Mouse (Mus musculus) liver, embryonic 13.5 days (tissue): Measurements from ENCODE around the gene 1700012B07Rik. TPM values are rescaled to one million over a fixed set of nuclear protein-coding genes. Genes with fewer than 3 reads are reported as not detected.

Experiments used
- ATAC-seq: fragments of 200-750 bp; cut with Nextera tagmentation; 2 replicates; pipeline ENCODE4 v1.8.0; 2017; ENCODE audit warnings: low read depth, mild to moderate bottlenecking, moderate number of reproducible peaks, moderate library complexity
- DNase-seq: peaks from one replicate; pipeline ENCODE4 v3.0.0; 2022
- H3K27ac ChIP-seq: fragments of 300-500 bp; sonication (generic); 2 replicates; pipeline ENCODE4 v1.5.1; 2015; ENCODE audit warnings: moderate library complexity, mild to moderate bottlenecking, inconsistent platforms
- H3K27me3 ChIP-seq: fragments of 300-500 bp; sonication (generic); 2 replicates; pipeline ENCODE4 v1.6.1; 2015; ENCODE audit warnings: mild to moderate bottlenecking, inconsistent platforms
- H3K36me3 ChIP-seq: fragments of 300-500 bp; sonication (generic); 2 replicates; pipeline ENCODE4 v1.6.1; 2015; ENCODE audit warnings: mild to moderate bottlenecking, inconsistent platforms
- H3K4me1 ChIP-seq: fragments of 300-500 bp; sonication (generic); replicated peaks from 2 replicates; pipeline ENCODE4 v1.6.1; 2015; ENCODE audit warnings: inconsistent platforms
- H3K4me2 ChIP-seq: fragments of 300-500 bp; sonication (generic); 2 replicates; pipeline ENCODE4 v1.6.1; 2015; ENCODE audit warnings: inconsistent platforms, mild to moderate bottlenecking, moderate library complexity
- H3K4me3 ChIP-seq: fragments of 300-500 bp; sonication (generic); replicated peaks from 2 replicates; pipeline ENCODE4 v1.5.1; 2015; ENCODE audit warnings: mild to moderate bottlenecking, inconsistent platforms
- H3K9ac ChIP-seq: fragments of 300-500 bp; sonication (generic); 2 replicates; pipeline ENCODE4 v1.6.1; 2015; ENCODE audit warnings: mild to moderate bottlenecking, inconsistent platforms
- H3K9me3 ChIP-seq: fragments of 300-500 bp; sonication (generic); replicated peaks from 2 replicates; pipeline ENCODE4 v1.6.1; 2016; ENCODE audit warnings: inconsistent platforms
- WGBS: fragments of 180-500 bp; shearing (Covaris S2); methylation state at CpG from one replicate; pipeline ENCODE4 v1.1.7; 2015; ENCODE audit not compliant: insufficient replicate concordance; 5-methylcytosine and 5-hydroxymethylcytosine counted together
- polyA plus RNA-seq: library from polyadenylated mRNA; unstranded; fragments of >200 nt; fragmentation: Nextera tagmentation; extraction: Ambion mirVana; gene quantifications from 2 replicates; pipeline ENCODE4 v1.2.1, GENCODE M21; 2015

The 1700012B07Rik gene
- polyA plus RNA-seq, 1 experiment from 2014 or later = not detected

- Histone ChIP-seq H3K27me3 (no peaks in the 10 kb centered on the region), H3K9ac (no peak overlapping the region), H3K9me3 (no peaks in the 10 kb centered on the region), H3K36me3 (no peaks in the 10 kb centered on the region), H3K4me2 (no peak overlapping the region), H3K4me3 (no peak overlapping the region), H3K4me1 (no peaks in the 10 kb centered on the region; the same call in 1 of the 2 replicates), H3K27ac (no peak overlapping the region)
- ATAC-seq = no peak
- 41% methylated on average over 8 of the region's 8 CpGs for WGBS
- DNase-seq = no peak
Measured at GRCm38 (mm10) chr11:109865526-109865925, 37.7 kb upstream of the 1700012B07Rik start.

- Histone ChIP-seq H3K9me3 (no peaks in the 10 kb centered on the region), H3K4me3 (no peak overlapping the region), H3K27ac (no peak overlapping the region), H3K36me3 (no peaks in the 10 kb centered on the region), H3K4me1 (peaks cover 7% of the 10 kb centered on the region; the same call in 1 of the 2 replicates), H3K4me2 (no peak overlapping the region), H3K27me3 (no peaks in the 10 kb centered on the region), H3K9ac (no peak overlapping the region)
- ATAC-seq = no peak
- DNase-seq = no peak
- WGBS = 69% methylated on average over 7 of the region's 7 CpGs
Measured at GRCm38 (mm10) chr11:109863951-109864350, 36.1 kb upstream of the 1700012B07Rik start.

DNA sequence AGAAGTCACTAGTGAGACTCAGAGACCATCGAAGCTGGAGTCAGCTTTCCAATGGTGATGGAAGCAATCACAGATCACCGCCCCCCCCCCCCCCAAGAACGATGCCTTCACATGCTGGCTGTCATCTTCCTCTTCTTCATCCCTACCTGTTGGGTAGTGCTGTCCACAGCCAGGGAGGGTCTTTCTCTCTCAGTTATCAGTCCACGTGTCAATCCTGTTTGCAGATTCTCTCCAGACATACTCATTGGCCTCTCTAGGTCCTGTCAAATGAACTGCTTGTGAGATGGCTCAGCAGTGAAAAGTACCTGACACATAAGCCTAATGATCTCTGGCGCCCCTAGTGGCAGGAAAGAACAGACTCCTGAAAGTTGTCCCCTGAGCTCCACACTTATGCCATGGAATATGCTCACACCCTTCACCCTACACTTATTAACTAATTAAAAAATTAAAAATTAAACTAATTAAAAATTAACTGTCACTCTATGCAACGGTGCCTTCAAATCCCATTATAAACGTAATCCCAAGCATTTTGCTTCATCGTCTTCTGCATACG, 35.4 kb upstream of the 1700012B07Rik start:
- Histone ChIP-seq H3K9ac (no peak overlapping the region), H3K27ac (no peak overlapping the region), H3K4me3 (no peak overlapping the region), H3K4me1 (peaks cover 7% of the 10 kb centered on the region; the same call in 1 of the 2 replicates), H3K9me3 (no peaks in the 10 kb centered on the region), H3K4me2 (no peak overlapping the region), H3K27me3 (no peaks in the 10 kb centered on the region), H3K36me3 (no peaks in the 10 kb centered on the region)
- WGBS = 51% methylated on average over 9 of the region's 9 CpGs
- DNase-seq (no peak), ATAC-seq (no peak)

DNA sequence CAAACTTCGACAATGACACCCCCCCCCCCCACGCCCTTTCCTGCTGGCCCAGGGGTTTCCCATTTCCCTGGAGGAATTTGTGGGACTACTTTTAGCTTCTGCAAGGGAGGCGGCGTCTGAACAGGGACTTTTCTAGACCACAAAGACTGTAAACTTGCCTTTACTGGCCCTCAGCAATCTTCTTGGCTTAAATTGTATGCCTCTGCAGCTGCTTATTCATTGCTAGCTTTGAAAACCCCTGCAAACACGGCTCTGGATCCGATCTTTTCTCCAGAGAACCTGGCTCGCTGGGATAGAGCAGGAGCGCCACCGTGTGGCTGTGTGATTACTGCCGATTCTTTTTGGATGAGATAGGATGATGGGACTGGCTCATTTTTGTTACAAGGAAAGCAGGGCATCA, 32.7 kb upstream of the 1700012B07Rik start:
- Histone ChIP-seq H3K9me3 (no peaks in the 10 kb centered on the region), H3K4me2 (peak overlapping the region; percentile 63), H3K27me3 (no peaks in the 10 kb centered on the region), H3K4me3 (peak overlapping the region; percentile 26), H3K9ac (no peak overlapping the region), H3K4me1 (peaks cover 7% of the 10 kb centered on the region; the same call in 1 of the 2 replicates), H3K36me3 (no peaks in the 10 kb centered on the region), H3K27ac (peak overlapping the region; percentile 43; the same call in 1 of the 2 replicates)
- DNase-seq = peak; percentile 47
- WGBS = 5% methylated on average over 10 of the region's 10 CpGs
- ATAC-seq = peak; percentile 49

- ATAC-seq (peak; percentile 80), DNase-seq (peak; percentile 31)
- no peaks in the 10 kb centered on the region for H3K9me3 ChIP-seq
- no peaks in the 10 kb centered on the region for H3K27me3 ChIP-seq
- H3K27ac ChIP-seq = peak overlapping the region; percentile 43; the same call in 1 of the 2 replicates
- H3K4me2 ChIP-seq = peak overlapping the region; percentile 63
- H3K9ac ChIP-seq = no peak overlapping the region
- H3K4me3 ChIP-seq = peak overlapping the region; percentile 26
- peaks cover 7% of the 10 kb centered on the region; the same call in 1 of the 2 replicates for H3K4me1 ChIP-seq
- H3K36me3 ChIP-seq = no peaks in the 10 kb centered on the region
- WGBS = 28% methylated on average over 14 of the region's 14 CpGs
Measured at GRCm38 (mm10) chr11:109859939-109860469, 32.2 kb upstream of the 1700012B07Rik start.

GRCm38 (mm10) chr11:109859441-109859840, 31.6 kb upstream of the 1700012B07Rik start:
- WGBS = 83% methylated on average over 4 of the region's 4 CpGs
- ATAC-seq = no peak

DNA sequence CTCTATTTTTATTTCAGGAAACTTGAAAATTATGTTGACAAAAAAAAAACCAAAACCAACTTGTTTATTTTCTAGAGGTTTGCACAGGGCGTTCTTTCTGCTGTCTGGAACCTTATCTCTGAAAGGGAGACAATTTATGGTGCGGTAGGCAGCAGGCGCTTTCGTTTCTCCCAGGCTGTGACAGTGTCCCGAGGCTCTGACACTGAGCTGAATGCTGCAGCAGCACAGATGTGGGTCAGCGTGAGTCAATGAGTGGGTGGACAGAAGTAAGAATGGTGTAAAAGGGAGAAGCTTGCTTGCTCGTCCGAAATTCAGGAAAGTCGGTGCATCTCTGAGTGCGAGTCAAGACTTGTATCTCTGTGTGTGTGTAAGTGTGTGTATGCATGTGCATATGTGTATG, 29.2 kb upstream of the 1700012B07Rik start:
- Histone ChIP-seq H3K36me3 (no peaks in the 10 kb centered on the region), H3K4me2 (no peak overlapping the region), H3K9ac (no peak overlapping the region), H3K27me3 (no peaks in the 10 kb centered on the region), H3K4me3 (no peak overlapping the region), H3K4me1 (peaks cover 7% of the 10 kb centered on the region; the same call in 1 of the 2 replicates), H3K27ac (no peak overlapping the region), H3K9me3 (no peaks in the 10 kb centered on the region)
- no peak for DNase-seq
- WGBS = 57% methylated on average over 10 of the region's 10 CpGs
- no peak for ATAC-seq

More at GRCm38 (mm10) chr11:109859441-109859840, 31.6 kb upstream of the 1700012B07Rik start:
- H3K4me2 ChIP-seq = no peak overlapping the region; the same call in 1 of the 2 replicates
- no peak overlapping the region for H3K9ac ChIP-seq
- H3K4me1 ChIP-seq = peaks cover 7% of the 10 kb centered on the region; the same call in 1 of the 2 replicates
- H3K27me3 ChIP-seq = no peaks in the 10 kb centered on the region
- no peaks in the 10 kb centered on the region for H3K9me3 ChIP-seq
- no peak overlapping the region for H3K4me3 ChIP-seq
- no peak for DNase-seq
- H3K27ac ChIP-seq = no peak overlapping the region
- H3K36me3 ChIP-seq = no peaks in the 10 kb centered on the region

DNA sequence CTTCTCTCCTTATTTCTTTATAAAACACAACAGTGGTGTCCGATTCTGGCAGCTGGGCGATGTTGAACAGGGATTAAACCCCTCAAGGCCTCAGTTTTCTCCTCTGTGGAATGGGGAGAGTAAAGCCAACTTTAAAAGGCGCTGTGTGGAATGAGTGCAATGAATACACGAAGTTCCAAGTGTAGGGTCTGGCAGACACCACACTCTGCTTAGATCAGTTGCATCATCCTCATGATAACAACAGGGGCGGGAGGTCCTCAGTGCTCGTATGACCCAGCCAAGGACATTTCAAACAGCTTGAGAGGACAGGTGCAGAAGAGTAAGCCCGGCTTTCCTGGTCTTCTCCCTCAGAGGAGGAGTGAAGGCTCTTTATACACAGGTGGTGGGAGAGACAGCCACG, 26.2 kb upstream of the 1700012B07Rik start:
- no peak overlapping the region for H3K9ac ChIP-seq
- no peaks in the 10 kb centered on the region for H3K4me1 ChIP-seq
- no peak overlapping the region for H3K27ac ChIP-seq
- H3K36me3 ChIP-seq = no peaks in the 10 kb centered on the region
- H3K9me3 ChIP-seq = no peaks in the 10 kb centered on the region
- H3K27me3 ChIP-seq = no peaks in the 10 kb centered on the region
- no peak overlapping the region for H3K4me2 ChIP-seq
- DNase-seq (no peak), ATAC-seq (no peak)
- 61% methylated on average over 8 of the region's 8 CpGs for WGBS
- no peak overlapping the region for H3K4me3 ChIP-seq

GRCm38 (mm10) chr11:109853228-109853966, 25.6 kb upstream of the 1700012B07Rik start:
- no peak for DNase-seq
- no peak for ATAC-seq
- WGBS = 61% methylated on average over 17 of the region's 17 CpGs

DNA sequence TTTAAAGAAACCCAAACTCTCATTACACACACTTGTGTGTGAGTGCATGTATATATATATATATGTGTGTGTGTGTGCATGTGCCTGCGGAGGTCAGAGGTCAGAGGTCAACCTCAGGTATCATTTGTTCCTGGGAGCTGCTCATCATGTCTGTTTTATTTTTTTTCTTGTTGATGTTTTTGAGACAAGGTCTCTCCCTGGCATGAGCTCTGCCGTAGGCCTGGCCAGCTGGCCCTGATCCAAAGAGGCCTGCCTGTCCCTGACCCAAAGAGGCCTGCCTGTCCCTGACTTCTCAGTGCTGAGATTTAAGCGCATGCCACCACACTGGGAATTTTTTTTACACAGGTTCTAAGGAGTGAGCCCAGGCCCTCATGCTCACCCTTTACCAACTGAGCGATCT, 24.1 kb upstream of the 1700012B07Rik start:
- Histone ChIP-seq H3K4me2 (no peak overlapping the region), H3K27me3 (no peaks in the 10 kb centered on the region), H3K36me3 (no peaks in the 10 kb centered on the region), H3K4me1 (no peaks in the 10 kb centered on the region), H3K9me3 (no peaks in the 10 kb centered on the region), H3K9ac (no peak overlapping the region), H3K27ac (no peak overlapping the region), H3K4me3 (no peak overlapping the region)
- DNase-seq (no peak), ATAC-seq (no peak)
- 69% methylated on average over 4 of the region's 4 CpGs for WGBS

More at GRCm38 (mm10) chr11:109853228-109853966, 25.6 kb upstream of the 1700012B07Rik start:
- no peaks in the 10 kb centered on the region for H3K27me3 ChIP-seq
- no peaks in the 10 kb centered on the region for H3K9me3 ChIP-seq
- no peaks in the 10 kb centered on the region for H3K36me3 ChIP-seq
- no peak overlapping the region for H3K4me3 ChIP-seq
- no peak overlapping the region for H3K27ac ChIP-seq
- H3K4me2 ChIP-seq = no peak overlapping the region
- H3K9ac ChIP-seq = no peak overlapping the region
- H3K4me1 ChIP-seq = no peaks in the 10 kb centered on the region

- DNase-seq = no peak
- Histone ChIP-seq H3K4me2 (no peak overlapping the region), H3K4me1 (no peaks in the 10 kb centered on the region), H3K36me3 (no peaks in the 10 kb centered on the region), H3K9ac (no peak overlapping the region), H3K4me3 (no peak overlapping the region), H3K27me3 (no peaks in the 10 kb centered on the region), H3K9me3 (no peaks in the 10 kb centered on the region), H3K27ac (no peak overlapping the region)
- no peak for ATAC-seq
- WGBS = 61% methylated on average over 7 of the region's 7 CpGs
Measured at GRCm38 (mm10) chr11:109846343-109846742, 18.5 kb upstream of the 1700012B07Rik start.
